Mouse (Mus musculus) liver, adult 2 months (tissue): ENCODE results near the gene Cntn5.

Source experiments
- CTCF ChIP-seq: fragments of 200-500 bp; IDR thresholded peaks from 2 replicates; pipeline ENCODE4 v1.5.1; 2011; ENCODE audit warnings: low read depth, low read length, control low read depth
- POLR2A ChIP-seq: fragments of 200-500 bp; IDR thresholded peaks from 2 replicates; pipeline ENCODE4 v1.6.1; 2011; ENCODE audit warnings: low read length, control low read depth; ENCODE audit not compliant: insufficient read depth; ENCODE audit errors: extremely low read depth

- TF ChIP-seq CTCF (no peak), POLR2A (no peak)
Measured at GRCm38 (mm10) chr9:9783680-9784079, 1120.9 kb downstream of the Cntn5 start.
